Mouse (Mus musculus) small intestine, adult 2 months (tissue): ENCODE measurements at regions not wholly inside any gene's neighbourhood (a gene's known extent, or its start where the extent isn't known, plus 50 kb on each side); places are given as distances from the start of the nearest gene placed in this dataset.

Experiments used
- H3K27ac ChIP-seq: fragments of 200-500 bp; 2 replicates; pipeline ENCODE4 v1.5.1; 2012; ENCODE audit warnings: low read depth, low read length, control low read depth, inconsistent platforms; ENCODE audit not compliant: insufficient read depth
- H3K27me3 ChIP-seq: fragments of 200-500 bp; 2 replicates; pipeline ENCODE4 v1.6.1; 2012; ENCODE audit warnings: mild to moderate bottlenecking, moderate library complexity, low read length, inconsistent platforms; ENCODE audit not compliant: control insufficient read depth, insufficient read depth
- H3K36me3 ChIP-seq: fragments of 200-500 bp; 2 replicates; pipeline ENCODE4 v1.6.1; 2012; ENCODE audit warnings: mild to moderate bottlenecking, low read length, control low read depth, inconsistent platforms; ENCODE audit not compliant: control insufficient read depth, insufficient read depth
- H3K4me1 ChIP-seq: fragments of 200-500 bp; 2 replicates; pipeline ENCODE4 v1.6.1; 2012; ENCODE audit warnings: low read length, inconsistent platforms, mixed read lengths; ENCODE audit not compliant: control insufficient read depth, insufficient read depth, insufficient read length
- H3K4me3 ChIP-seq: fragments of 200-500 bp; 2 replicates; pipeline ENCODE4 v1.5.1; 2012; ENCODE audit warnings: low read depth, mild to moderate bottlenecking, control low read depth, inconsistent platforms, low read length, moderate library complexity
- CTCF ChIP-seq: fragments of 200-500 bp; IDR thresholded peaks from 2 replicates; pipeline ENCODE4 v1.5.1; 2012; ENCODE audit warnings: low read depth, mild to moderate bottlenecking, control low read depth, inconsistent platforms, low read length, moderate library complexity, mixed read lengths; ENCODE audit not compliant: insufficient replicate concordance, insufficient read length; ENCODE audit errors: extremely low read depth
- POLR2A ChIP-seq: fragments of 200-500 bp; IDR thresholded peaks from 2 replicates; pipeline ENCODE4 v1.6.1; 2012; ENCODE audit warnings: low read depth, mild to moderate bottlenecking, control low read depth, inconsistent platforms, low read length, moderate library complexity
- WGBS: fragments of 180-500 bp; shearing (Covaris S2); methylation state at CpG from one replicate; pipeline ENCODE4 v1.1.7; 2018; 5-methylcytosine and 5-hydroxymethylcytosine counted together

DNA sequence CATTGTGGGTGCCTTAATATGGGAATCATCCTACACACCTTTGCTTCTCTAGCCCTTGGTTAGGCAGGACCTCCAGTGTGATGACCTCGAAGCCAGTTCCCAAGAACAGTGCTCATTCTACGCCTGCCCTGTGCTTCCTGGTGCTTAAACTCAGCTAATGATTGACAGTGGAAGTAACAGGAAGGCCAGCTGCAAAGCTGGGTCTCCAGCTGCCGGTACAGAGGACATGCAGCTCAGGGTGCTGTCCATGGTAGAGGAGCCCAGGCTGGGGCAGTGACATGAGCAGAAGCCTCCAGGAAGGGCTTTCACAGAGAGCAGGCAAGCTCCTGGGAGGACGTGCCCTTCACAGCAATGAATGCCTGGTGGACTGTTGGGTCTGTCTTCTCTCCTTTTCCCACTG, 293.6 kb downstream of the 3100002H09Rik start:
- WGBS, result 10% methylated on average over 4 of the region's 4 CpGs
- Histone ChIP-seq H3K27ac (no peak overlapping the region), H3K4me1 (no peaks in the 10 kb centered on the region), H3K4me3 (no peak overlapping the region), H3K36me3 (no peaks in the 10 kb centered on the region), H3K27me3 (no peaks in the 10 kb centered on the region)
- TF ChIP-seq POLR2A, result no peak
- TF ChIP-seq CTCF, result no peak

DNA sequence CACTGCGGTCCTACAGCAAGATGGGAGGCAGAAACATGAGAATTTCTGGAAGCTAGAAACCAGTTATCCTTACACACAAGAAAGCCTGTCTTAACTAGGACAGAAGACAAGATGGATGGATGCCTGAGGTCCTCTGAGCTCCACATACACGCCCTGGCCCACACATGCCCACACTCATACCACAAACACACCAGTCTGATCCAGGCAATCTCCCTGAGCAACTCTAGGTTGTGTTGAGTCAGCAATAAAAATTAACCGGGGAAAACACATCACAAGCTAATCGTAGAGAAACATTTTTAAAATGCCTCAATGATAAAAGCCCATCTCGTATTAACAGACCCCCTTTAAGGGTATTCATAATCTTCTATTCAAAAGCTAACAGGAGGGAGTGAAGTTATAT, 298.9 kb downstream of the 3100002H09Rik start:
- Histone ChIP-seq H3K4me3 (no peak overlapping the region), H3K36me3 (no peaks in the 10 kb centered on the region), H3K27me3 (no peaks in the 10 kb centered on the region), H3K27ac (no peak overlapping the region), H3K4me1 (no peaks in the 10 kb centered on the region)
- 66% methylated on average over 5 of the region's 5 CpGs for WGBS
- TF ChIP-seq POLR2A, result no peak

- no peaks in the 10 kb centered on the region for H3K4me1 ChIP-seq
- no peaks in the 10 kb centered on the region for H3K36me3 ChIP-seq
- TF ChIP-seq POLR2A (no peak), CTCF (no peak)
- 8% methylated on average over 10 of the region's 10 CpGs for WGBS
- no peaks in the 10 kb centered on the region for H3K27me3 ChIP-seq
- H3K4me3 ChIP-seq, result no peak overlapping the region
- no peak overlapping the region for H3K27ac ChIP-seq
Observed at GRCm38 (mm10) chr4:124310594-124310993, 300.0 kb downstream of the 3100002H09Rik start.

- TF ChIP-seq CTCF (no peak), POLR2A (no peak)
- no peak overlapping the region for H3K27ac ChIP-seq
- H3K4me3 ChIP-seq, result no peak overlapping the region
- no peaks in the 10 kb centered on the region for H3K4me1 ChIP-seq
- 76% methylated on average over 10 of the region's 10 CpGs for WGBS
- no peaks in the 10 kb centered on the region for H3K36me3 ChIP-seq
- H3K27me3 ChIP-seq, result no peaks in the 10 kb centered on the region
Observed at GRCm38 (mm10) chr4:124305871-124306555, 304.6 kb downstream of the 3100002H09Rik start.

- Histone ChIP-seq H3K4me1 (no peaks in the 10 kb centered on the region), H3K36me3 (no peaks in the 10 kb centered on the region), H3K27me3 (no peaks in the 10 kb centered on the region), H3K4me3 (no peak overlapping the region), H3K27ac (no peak overlapping the region)
- TF ChIP-seq POLR2A (no peak), CTCF (no peak)
- WGBS, result 66% methylated on average over 7 of the region's 7 CpGs
Observed at GRCm38 (mm10) chr4:124302950-124303349, 307.7 kb downstream of the 3100002H09Rik start.

DNA sequence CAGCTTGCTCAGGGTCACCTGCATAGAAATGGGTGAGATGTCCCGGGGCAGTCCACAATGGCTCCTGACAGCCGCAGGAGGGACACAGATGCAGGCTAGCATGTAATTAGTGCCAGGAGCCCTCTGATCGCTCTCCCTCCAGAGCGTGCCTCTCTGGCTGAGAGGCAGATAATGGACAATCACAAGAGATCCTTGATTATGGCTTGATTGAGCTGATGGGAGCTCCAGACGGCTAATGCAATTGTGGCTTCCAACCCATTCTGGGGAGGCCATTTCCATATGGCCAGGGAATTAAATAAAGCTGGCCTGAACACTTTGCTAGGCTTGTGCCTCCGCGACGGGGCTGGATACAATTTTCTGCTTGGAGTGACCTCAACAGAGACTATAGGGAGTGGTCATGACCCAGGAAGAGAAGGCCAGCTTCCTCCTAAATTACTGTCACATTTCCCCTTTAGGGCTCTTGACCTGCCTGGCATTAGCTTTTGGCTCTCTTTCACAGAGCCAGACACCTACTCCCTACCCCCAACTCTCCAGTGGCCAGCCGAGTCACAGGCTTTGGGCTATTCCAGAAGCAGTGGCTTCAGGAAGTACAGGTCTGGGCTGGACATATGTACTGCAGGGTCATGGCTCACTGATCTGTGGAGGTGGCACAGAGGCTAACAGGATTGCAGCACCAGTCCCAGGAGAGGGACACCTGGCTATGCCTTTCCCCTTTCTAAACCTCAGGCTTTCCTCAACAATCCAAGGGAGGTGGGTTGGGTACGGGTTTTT, 311.8 kb downstream of the 3100002H09Rik start:
- no peaks in the 10 kb centered on the region for H3K27me3 ChIP-seq
- H3K27ac ChIP-seq, result no peak overlapping the region
- no peaks in the 10 kb centered on the region for H3K4me1 ChIP-seq
- TF ChIP-seq CTCF (no peak), POLR2A (no peak)
- 70% methylated on average over 10 of the region's 10 CpGs for WGBS
- no peak overlapping the region for H3K4me3 ChIP-seq
- no peaks in the 10 kb centered on the region for H3K36me3 ChIP-seq

DNA sequence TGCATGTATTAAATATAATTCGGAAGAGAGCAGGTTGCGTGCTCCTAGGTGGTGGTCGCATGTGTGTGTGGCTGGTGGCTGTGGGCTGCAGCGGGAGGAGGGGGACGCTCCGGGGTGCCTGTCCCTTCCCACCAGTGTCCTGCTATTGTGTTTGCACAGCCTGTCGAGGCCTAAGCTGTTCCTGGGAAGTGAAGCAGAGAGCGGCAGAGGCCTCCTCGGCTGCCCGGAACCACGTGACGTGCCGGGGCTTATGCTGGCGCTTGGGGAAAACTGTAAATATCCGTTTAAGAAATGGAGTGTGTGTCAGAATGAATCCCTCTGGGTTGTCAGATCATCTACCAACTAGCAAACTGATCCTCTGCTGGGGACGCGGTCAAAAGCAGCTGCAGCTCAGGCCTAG, 318.3 kb downstream of the 3100002H09Rik start:
- 36% methylated on average over 17 of the region's 17 CpGs for WGBS
- TF ChIP-seq CTCF (no peak), POLR2A (no peak)
- H3K4me3 ChIP-seq, result no peak overlapping the region
- no peaks in the 10 kb centered on the region for H3K4me1 ChIP-seq
- H3K27me3 ChIP-seq, result no peaks in the 10 kb centered on the region
- no peak overlapping the region for H3K27ac ChIP-seq
- H3K36me3 ChIP-seq, result no peaks in the 10 kb centered on the region

GRCm38 (mm10) chr4:124291767-124292166, 318.8 kb downstream of the 3100002H09Rik start:
- WGBS, result 67% methylated on average over 8 of the region's 8 CpGs
- TF ChIP-seq POLR2A (no peak), CTCF (no peak)
- no peak overlapping the region for H3K4me3 ChIP-seq

More at GRCm38 (mm10) chr4:124291767-124292166, 318.8 kb downstream of the 3100002H09Rik start:
- Histone ChIP-seq H3K36me3 (no peaks in the 10 kb centered on the region), H3K4me1 (no peaks in the 10 kb centered on the region), H3K27me3 (no peaks in the 10 kb centered on the region), H3K27ac (no peak overlapping the region)
